Mouse (Mus musculus): ENCODE results near the gene Selenoi. TPM values are rescaled to one million over a fixed set of nuclear protein-coding genes. Genes with fewer than 3 reads are reported as not detected.

Selenoi gene
- polyA plus RNA-seq, 1 experiment from 2014 or later: 24.1 TPM

DNA sequence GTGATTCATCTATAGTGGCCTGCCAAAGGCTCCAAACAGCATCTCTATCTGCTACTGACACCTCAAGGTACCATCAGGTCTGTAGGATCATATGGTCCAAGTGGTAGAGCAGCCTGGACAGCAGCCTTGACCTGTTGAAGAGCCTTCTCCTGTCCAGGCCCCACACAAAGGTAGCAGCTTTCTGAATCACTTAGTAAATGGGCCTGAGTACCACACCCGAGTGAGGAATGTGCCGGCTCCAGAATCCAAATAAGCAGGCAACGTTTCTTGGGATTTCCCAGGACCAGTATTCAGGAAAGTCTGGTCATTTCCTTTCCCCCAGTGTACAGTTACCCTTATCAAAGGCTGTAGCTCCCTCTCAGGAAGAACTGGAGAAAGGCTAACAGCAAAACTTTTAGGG lies 46.6 kb downstream of the Selenoi start:
- no peak for ATAC-seq (replicated peaks; ENCODE audit: low FRiP score)
- H3K4me3 ChIP-seq (ENCODE audit: low read depth, low read length): no peak overlapping the region

GRCm38 (mm10) chr5:30279446-30279845 lies 47.1 kb downstream of the Selenoi start:
- Histone ChIP-seq H3K27ac (ENCODE audit: low read depth, low read length) (no peak overlapping the region), H3K4me2 (ENCODE audit: low read depth, low read length, severe bottlenecking) (no peak overlapping the region), H3K27me3 (ENCODE audit: control insufficient read depth, insufficient read depth, low read length) (no peaks in the 10 kb centered on the region), H3K4me1 (replicated peaks; ENCODE audit: control insufficient read depth, insufficient read depth, low read length) (0 out of 2 replicates have a peak, but pooled peaks cover 2% of the 10 kb centered on the region), H3K9ac (ENCODE audit: low read length) (no peak overlapping the region), H3K9me3 (ENCODE audit: control insufficient read depth, low read length) (no peaks in the 10 kb centered on the region), H3K4me3 (ENCODE audit: low read depth, low read length) (no peak overlapping the region), H3K36me3 (ENCODE audit: control insufficient read depth, insufficient read depth, low read length) (no peaks in the 10 kb centered on the region)
- WGBS: 88% methylated on average over 4 of the region's 4 CpGs
- DNase-seq (ENCODE audit: low spot score) (no peak), ATAC-seq (replicated peaks; ENCODE audit: low FRiP score) (no peak)

More for the DNA sequence above, 46.6 kb downstream of the Selenoi start:
- Histone ChIP-seq H3K9ac (ENCODE audit: low read length) (no peak overlapping the region), H3K27me3 (ENCODE audit: control insufficient read depth, insufficient read depth, low read length) (no peaks in the 10 kb centered on the region), H3K36me3 (ENCODE audit: control insufficient read depth, insufficient read depth, low read length) (no peaks in the 10 kb centered on the region), H3K9me3 (ENCODE audit: control insufficient read depth, low read length) (no peaks in the 10 kb centered on the region), H3K4me2 (ENCODE audit: low read depth, low read length, severe bottlenecking) (no peak overlapping the region), H3K27ac (ENCODE audit: low read depth, low read length) (no peak overlapping the region), H3K4me1 (replicated peaks; ENCODE audit: control insufficient read depth, insufficient read depth, low read length) (0 out of 2 replicates have a peak, but pooled peaks cover 2% of the 10 kb centered on the region)
- DNase-seq (ENCODE audit: low spot score): no peak
- whole genome bisulfite sequencing: 79% methylated on average over 3 of the region's 3 CpGs

- H3K9me3 ChIP-seq (ENCODE audit: control insufficient read depth, low read length): no peaks in the 10 kb centered on the region; the same call in 1 of the 2 replicates
- no peak overlapping the region for H3K9ac ChIP-seq (ENCODE audit: low read length)
- H3K4me2 ChIP-seq (ENCODE audit: low read depth, low read length, severe bottlenecking): peak overlapping the region; percentile 63
- H3K27ac ChIP-seq (ENCODE audit: low read depth, low read length): no peak overlapping the region
- ATAC-seq (replicated peaks; ENCODE audit: low FRiP score) (no peak), DNase-seq (ENCODE audit: low spot score) (no peak)
- 0 out of 2 replicates have a peak, but pooled peaks cover 2% of the 10 kb centered on the region for H3K4me1 ChIP-seq (replicated peaks; ENCODE audit: control insufficient read depth, insufficient read depth, low read length)
- H3K36me3 ChIP-seq (ENCODE audit: control insufficient read depth, insufficient read depth, low read length): no peaks in the 10 kb centered on the region
- 46% methylated on average over 9 of the region's 9 CpGs for WGBS
- H3K27me3 ChIP-seq (ENCODE audit: control insufficient read depth, insufficient read depth, low read length): no peaks in the 10 kb centered on the region
- peak overlapping the region; percentile 41; the same call in 1 of the 2 replicates for H3K4me3 ChIP-seq (ENCODE audit: low read depth, low read length)
Measured at GRCm38 (mm10) chr5:30280864-30281263, 48.5 kb downstream of the Selenoi start.

- Histone ChIP-seq H3K9me3 (ENCODE audit: control insufficient read depth, low read length) (no peaks in the 10 kb centered on the region; the same call in 1 of the 2 replicates), H3K36me3 (ENCODE audit: control insufficient read depth, insufficient read depth, low read length) (no peaks in the 10 kb centered on the region), H3K4me2 (ENCODE audit: low read depth, low read length, severe bottlenecking) (peak within 1 kb of the TSS; percentile 63), H3K4me3 (ENCODE audit: low read depth, low read length) (peak within 1 kb of the TSS; percentile 41), H3K27me3 (ENCODE audit: control insufficient read depth, insufficient read depth, low read length) (no peaks in the 10 kb centered on the region), H3K9ac (ENCODE audit: low read length) (peak within 1 kb of the TSS; percentile 53), H3K27ac (ENCODE audit: low read depth, low read length) (no peak within 1 kb of the TSS), H3K4me1 (replicated peaks; ENCODE audit: control insufficient read depth, insufficient read depth, low read length) (0 out of 2 replicates have a peak, but pooled peaks cover 2% of the 10 kb centered on the region)
- ATAC-seq (replicated peaks; ENCODE audit: low FRiP score): peak; percentile 82
- DNase-seq (ENCODE audit: low spot score): peak; percentile 76
- WGBS: 3% methylated on average over 26 of the region's 26 CpGs
Measured at GRCm38 (mm10) chr5:30281291-30281732, 48.9 kb downstream of the Selenoi start, which contains the start of gene Drc1. Gene Drc1, plus strand, starts transcription at chr5:30281388.

GRCm38 (mm10) chr5:30285944-30286799 lies 53.8 kb downstream of the Selenoi start:
- no peaks in the 10 kb centered on the region for H3K36me3 ChIP-seq (ENCODE audit: control insufficient read depth, insufficient read depth, low read length)
- no peaks in the 10 kb centered on the region for H3K27me3 ChIP-seq (ENCODE audit: control insufficient read depth, insufficient read depth, low read length)
- DNase-seq (ENCODE audit: low spot score): no peak
- 90% methylated on average over 10 of the region's 10 CpGs for WGBS
- H3K9me3 ChIP-seq (ENCODE audit: control insufficient read depth, low read length): no peaks in the 10 kb centered on the region; the same call in 1 of the 2 replicates
- no peak for ATAC-seq (replicated peaks; ENCODE audit: low FRiP score)
- no peak overlapping the region for H3K27ac ChIP-seq (ENCODE audit: low read depth, low read length)
- no peaks in the 10 kb centered on the region for H3K4me1 ChIP-seq (replicated peaks; ENCODE audit: control insufficient read depth, insufficient read depth, low read length)
- no peak overlapping the region for H3K9ac ChIP-seq (ENCODE audit: low read length)
- no peak overlapping the region for H3K4me2 ChIP-seq (ENCODE audit: low read depth, low read length, severe bottlenecking)
- no peak overlapping the region for H3K4me3 ChIP-seq (ENCODE audit: low read depth, low read length)

DNA sequence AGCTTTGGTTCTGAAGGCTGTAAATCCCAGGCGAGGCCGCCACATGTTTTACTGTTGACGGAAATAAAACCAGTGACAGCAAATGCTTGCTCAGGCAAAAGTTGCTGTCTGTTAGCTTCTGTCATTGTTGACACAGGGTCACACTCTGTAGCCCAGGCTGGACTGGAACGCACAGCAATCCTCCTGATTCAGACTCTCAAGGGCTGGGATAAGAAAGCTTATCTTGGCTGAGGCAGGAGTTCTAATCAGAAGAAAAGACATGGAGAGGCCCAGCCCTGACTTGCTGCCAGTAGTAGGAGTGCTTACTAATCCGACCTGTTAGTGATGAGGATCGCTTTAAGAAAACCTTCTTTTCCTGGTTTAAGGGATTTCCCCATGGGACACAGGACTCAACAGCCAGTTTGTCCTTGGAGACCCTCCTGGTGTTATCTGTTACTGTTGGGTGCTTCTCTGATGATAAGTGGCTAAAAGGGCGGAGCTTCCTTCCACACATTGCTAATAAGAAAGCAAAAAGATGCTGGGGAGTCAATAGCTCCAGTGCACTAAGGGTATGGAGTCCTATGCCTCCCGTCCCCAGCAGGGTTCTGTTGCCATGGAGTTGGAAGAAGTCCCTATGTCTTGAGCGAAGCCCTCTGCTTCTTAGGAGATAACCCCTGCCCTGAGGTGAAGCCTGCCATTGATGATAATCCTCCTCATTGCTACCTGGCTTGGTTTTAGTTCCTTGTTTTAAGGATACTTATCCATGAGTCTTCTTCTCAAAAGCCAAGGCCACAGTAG lies 54.9 kb downstream of the Selenoi start:
- Histone ChIP-seq H3K9ac (ENCODE audit: low read length) (no peak overlapping the region), H3K9me3 (ENCODE audit: control insufficient read depth, low read length) (no peaks in the 10 kb centered on the region; the same call in 1 of the 2 replicates), H3K27me3 (ENCODE audit: control insufficient read depth, insufficient read depth, low read length) (no peaks in the 10 kb centered on the region), H3K27ac (ENCODE audit: low read depth, low read length) (no peak overlapping the region), H3K4me1 (replicated peaks; ENCODE audit: control insufficient read depth, insufficient read depth, low read length) (no peaks in the 10 kb centered on the region), H3K4me2 (ENCODE audit: low read depth, low read length, severe bottlenecking) (no peak overlapping the region), H3K36me3 (ENCODE audit: control insufficient read depth, insufficient read depth, low read length) (no peaks in the 10 kb centered on the region), H3K4me3 (ENCODE audit: low read depth, low read length) (no peak overlapping the region)
- DNase-seq (ENCODE audit: low spot score) (no peak), ATAC-seq (replicated peaks; ENCODE audit: low FRiP score) (no peak)
- 80% methylated on average over 9 of the region's 9 CpGs for WGBS

Other genes with a start within 250 kb of the Selenoi start
- not detected in 2 replicates for gene Il6, start 219.5 kb upstream of the Selenoi start, polyA plus RNA-seq (2014; fragmentation: Nextera tagmentation; extraction: Ambion mirVana)
- gene Tyms, start 159.0 kb upstream of the Selenoi start, polyA plus RNA-seq (2014; fragmentation: Nextera tagmentation; extraction: Ambion mirVana): 303 and 309 TPM in 2 replicates
- 17.2 and 19.8 TPM in 2 replicates for gene Garem2, start 127.4 kb upstream of the Selenoi start, polyA plus RNA-seq (2014; fragmentation: Nextera tagmentation; extraction: Ambion mirVana)
- gene 3110082J24Rik, start 126.5 kb upstream of the Selenoi start, polyA plus RNA-seq (2014; fragmentation: Nextera tagmentation; extraction: Ambion mirVana): 3.6 and 4.7 TPM in 2 replicates
- 93.1 and 97.4 TPM in 2 replicates for gene Hadha, start 77.4 kb upstream of the Selenoi start, polyA plus RNA-seq (2014; fragmentation: Nextera tagmentation; extraction: Ambion mirVana)
- 105 and 108 TPM in 2 replicates for gene Hadhb, start 77.3 kb upstream of the Selenoi start, polyA plus RNA-seq (2014; fragmentation: Nextera tagmentation; extraction: Ambion mirVana)
- gene Adgrf3, start 26.9 kb upstream of the Selenoi start, polyA plus RNA-seq (2014; fragmentation: Nextera tagmentation; extraction: Ambion mirVana): not detected in 2 replicates
- gene Drc1, start 48.8 kb downstream of the Selenoi start, polyA plus RNA-seq (2014; fragmentation: Nextera tagmentation; extraction: Ambion mirVana): 0.99 and 1.1 TPM in 2 replicates
- 0.09 and 0.13 TPM in 2 replicates for gene Otof, start 229.4 kb downstream of the Selenoi start, polyA plus RNA-seq (2014; fragmentation: Nextera tagmentation; extraction: Ambion mirVana)
- not detected in 2 replicates for gene 1700001C02Rik, start 233.5 kb downstream of the Selenoi start, polyA plus RNA-seq (2014; fragmentation: Nextera tagmentation; extraction: Ambion mirVana)